Mouse (Mus musculus) lung, postnatal 0 days (tissue): ENCODE data around the gene Rpp30. TPM values are rescaled to one million over a fixed set of nuclear protein-coding genes. Genes with fewer than 3 reads are reported as not detected.

ENCODE experiments used
- ATAC-seq: fragments of 200-750 bp; cut with Nextera tagmentation; 2 replicates; pipeline ENCODE4 v1.8.0; 2017; ENCODE audit warnings: moderate library complexity
- DNase-seq: peaks from one replicate; pipeline ENCODE4 v3.0.0-alpha.2; 2016; ENCODE audit warnings: low spot score
- H3K27ac ChIP-seq: fragments of 300-500 bp; sonication (generic); 2 replicates; pipeline ENCODE4 v1.5.1; 2014; ENCODE audit warnings: antibody characterized with exemption, mild to moderate bottlenecking, low read length, mixed read lengths
- H3K27me3 ChIP-seq: fragments of 300-500 bp; sonication (generic); replicated peaks from 2 replicates; pipeline ENCODE4 v1.6.1; 2014; ENCODE audit warnings: low read length, mixed read lengths; ENCODE audit not compliant: insufficient read depth
- H3K36me3 ChIP-seq: fragments of 300-500 bp; sonication (generic); 2 replicates; pipeline ENCODE4 v1.6.1; 2014; ENCODE audit warnings: low read length, mixed read lengths; ENCODE audit not compliant: insufficient read depth
- H3K4me1 ChIP-seq: fragments of 300-500 bp; sonication (generic); 2 replicates; pipeline ENCODE4 v1.6.1; 2014; ENCODE audit warnings: antibody characterized with exemption, low read depth, low read length, mixed read lengths; ENCODE audit not compliant: insufficient read depth
- H3K4me2 ChIP-seq: fragments of 300-500 bp; sonication (generic); replicated peaks from 2 replicates; pipeline ENCODE4 v1.6.1; 2014; ENCODE audit warnings: low read depth, mild to moderate bottlenecking, low read length, moderate library complexity, mixed read lengths
- H3K4me3 ChIP-seq: fragments of 300-500 bp; sonication (generic); 2 replicates; pipeline ENCODE4 v1.5.1; 2014; ENCODE audit warnings: low read depth, low read length
- H3K9ac ChIP-seq: fragments of 300-500 bp; sonication (generic); replicated peaks from 2 replicates; pipeline ENCODE4 v1.6.1; 2014; ENCODE audit warnings: low read depth, mild to moderate bottlenecking
- H3K9me3 ChIP-seq: fragments of 300-500 bp; sonication (generic); 2 replicates; pipeline ENCODE4 v1.6.1; 2016; ENCODE audit warnings: low read length, mixed read lengths
- CTCF ChIP-seq: IDR thresholded peaks from 2 replicates; pipeline ENCODE4 v1.5.1; 2016; ENCODE audit warnings: antibody characterized with exemption, mild to moderate bottlenecking
- EP300 ChIP-seq: IDR thresholded peaks from 2 replicates; pipeline ENCODE4 v1.6.1; 2016; ENCODE audit warnings: antibody characterized with exemption, mild to moderate bottlenecking, control low read depth
- WGBS: fragments of 180-500 bp; shearing (Covaris S2); extraction: QIAGEN DNeasy Blood & Tissue Kit; methylation state at CpG from one replicate; pipeline ENCODE4 v1.1.7; 2014; 5-methylcytosine and 5-hydroxymethylcytosine counted together
- polyA plus RNA-seq: library from polyadenylated mRNA; unstranded; fragments of >200 nt; fragmentation: Nextera tagmentation; extraction: Ambion mirVana; gene quantifications from 2 replicates; pipeline ENCODE4 v1.2.1, GENCODE M21; 2015

The Rpp30 gene
- 34.7 and 36.9 TPM in 2 replicates for polyA plus RNA-seq

DNA sequence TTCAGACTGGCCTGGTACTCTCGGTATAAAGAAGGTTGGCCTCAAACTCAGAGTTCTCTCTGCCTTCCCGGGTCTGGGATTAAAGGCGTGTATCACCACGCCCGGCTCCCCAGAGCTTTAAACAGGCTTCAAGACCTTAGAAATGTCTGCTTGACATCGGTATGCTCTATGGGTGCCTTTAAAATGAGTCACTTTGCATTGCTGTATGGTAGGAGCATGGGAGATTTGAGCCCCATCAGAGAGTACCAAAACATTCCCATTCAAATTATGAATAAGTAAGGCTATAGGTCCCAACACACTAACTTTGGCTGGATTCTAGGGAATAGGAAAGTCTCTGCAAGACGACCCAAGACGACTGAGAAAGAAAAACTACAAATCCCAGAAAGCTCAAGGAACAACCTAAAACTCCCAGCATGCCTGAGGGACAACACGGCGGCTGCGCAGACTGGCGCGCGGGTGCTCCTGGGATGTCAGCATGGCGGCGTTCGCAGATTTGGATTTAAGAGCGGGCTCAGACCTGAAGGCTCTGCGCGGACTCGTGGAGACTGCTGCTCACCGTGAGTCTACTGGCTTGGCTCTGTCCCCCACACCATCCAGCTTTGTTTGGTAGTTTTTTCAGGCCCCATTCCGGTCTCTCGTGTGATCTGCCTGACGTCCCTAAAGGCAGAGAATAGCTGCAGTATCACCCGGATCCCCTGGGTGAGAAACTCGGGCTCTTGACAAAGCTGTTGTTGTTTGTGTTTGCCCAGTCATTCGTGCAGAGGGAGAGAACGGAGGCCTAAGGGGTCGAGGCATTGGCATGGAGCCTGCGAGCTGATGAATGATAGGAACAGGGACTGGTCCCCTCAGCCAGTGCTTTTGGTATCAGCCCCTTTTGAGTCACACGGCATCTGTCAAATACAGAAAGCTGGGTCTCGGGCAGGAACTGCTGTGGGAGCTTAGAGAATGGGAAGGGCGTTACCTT lies at the start of gene Rpp30:
Gene Rpp30 (plus strand): TSS at position 455 of the 964 bp plus-strand sequence.
- peak within 1 kb of the TSS; percentile 66 for H3K4me3 ChIP-seq
- H3K9ac ChIP-seq = peak within 1 kb of the TSS; percentile 62
- H3K27ac ChIP-seq = 0 out of 2 replicates have a peak within 1 kb of the TSS, but pooled peaks have one; percentile 62
- ATAC-seq (peak; percentile 97), DNase-seq (peak; percentile 96)
- no peaks in the 10 kb centered on the region for H3K27me3 ChIP-seq
- WGBS = 2% methylated on average over 34 of the region's 34 CpGs
- H3K9me3 ChIP-seq = no peaks in the 10 kb centered on the region
- H3K4me1 ChIP-seq = peaks cover 5% of the 10 kb centered on the region; the same call in 1 of the 2 replicates
- 0 out of 2 replicates have a peak, but pooled peaks cover 5% of the 10 kb centered on the region for H3K36me3 ChIP-seq
- TF ChIP-seq CTCF = no peak
- no peak for TF ChIP-seq EP300
- H3K4me2 ChIP-seq = peak within 1 kb of the TSS; percentile 93

DNA sequence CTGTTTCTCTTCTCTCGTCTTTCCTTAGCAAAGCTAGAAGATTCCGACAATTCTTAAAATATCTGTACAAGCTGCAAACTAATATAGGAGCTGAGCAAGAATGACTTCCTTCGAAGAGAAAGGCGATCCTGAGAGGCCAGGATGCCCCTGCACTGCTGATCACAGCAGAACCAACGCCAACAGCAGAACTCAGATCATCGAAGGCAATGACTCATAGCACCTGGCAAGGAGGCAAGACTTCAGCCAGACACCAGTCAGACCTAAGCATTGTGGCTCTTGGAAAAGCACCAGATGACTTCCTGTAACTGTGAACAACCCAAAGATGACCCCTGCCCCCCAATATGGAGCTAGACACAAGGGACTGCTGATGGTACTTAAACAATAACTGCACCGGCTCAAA lies 37.5 kb upstream of the Rpp30 start:
- Histone ChIP-seq H3K27me3 (no peaks in the 10 kb centered on the region), H3K36me3 (no peaks in the 10 kb centered on the region), H3K9me3 (no peaks in the 10 kb centered on the region), H3K9ac (no peak overlapping the region), H3K4me1 (no peaks in the 10 kb centered on the region), H3K4me3 (no peak overlapping the region), H3K4me2 (no peak overlapping the region), H3K27ac (no peak overlapping the region)
- TF ChIP-seq EP300 = no peak
- no peak for TF ChIP-seq CTCF
- ATAC-seq (no peak), DNase-seq (no peak)
- 74% methylated on average over 7 of the region's 7 CpGs for WGBS

DNA sequence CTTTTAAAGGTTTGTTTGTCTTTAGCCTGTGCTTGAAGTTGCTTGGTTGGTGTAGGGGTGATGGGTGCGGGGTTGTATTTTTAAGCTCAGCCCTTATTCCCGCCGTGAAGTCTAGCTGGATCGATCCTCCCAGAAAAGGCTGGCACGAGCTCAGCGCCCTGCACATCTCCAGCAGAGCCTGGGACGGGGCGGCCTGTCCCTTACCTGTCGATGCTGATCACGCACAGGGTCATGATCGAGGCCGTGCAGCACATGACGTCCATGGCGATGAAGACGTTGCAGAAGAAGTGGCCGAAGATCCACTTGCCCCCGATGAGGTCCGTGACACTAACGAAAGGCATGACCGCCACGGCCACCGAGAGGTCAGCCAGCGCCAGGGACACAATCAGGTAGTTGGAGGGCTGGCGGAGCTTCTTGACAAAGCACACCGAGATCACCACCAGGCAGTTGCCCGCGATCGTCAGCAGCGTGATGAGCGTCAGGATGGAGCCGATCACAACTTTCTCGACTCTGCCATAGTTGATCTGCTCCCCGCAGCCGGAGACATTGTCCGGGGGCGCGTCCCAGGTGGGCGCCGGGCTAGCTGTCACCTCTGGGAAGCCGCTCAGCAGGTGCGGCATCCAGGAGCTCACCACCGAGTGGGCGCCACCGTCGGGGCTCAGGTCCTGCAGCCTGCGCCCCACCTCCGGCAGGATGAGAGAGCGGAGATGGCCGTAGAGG lies 26.9 kb upstream of the Rpp30 start:
- Histone ChIP-seq H3K27me3 (peaks cover 17% of the 10 kb centered on the region), H3K9ac (no peak overlapping the region)

DNA sequence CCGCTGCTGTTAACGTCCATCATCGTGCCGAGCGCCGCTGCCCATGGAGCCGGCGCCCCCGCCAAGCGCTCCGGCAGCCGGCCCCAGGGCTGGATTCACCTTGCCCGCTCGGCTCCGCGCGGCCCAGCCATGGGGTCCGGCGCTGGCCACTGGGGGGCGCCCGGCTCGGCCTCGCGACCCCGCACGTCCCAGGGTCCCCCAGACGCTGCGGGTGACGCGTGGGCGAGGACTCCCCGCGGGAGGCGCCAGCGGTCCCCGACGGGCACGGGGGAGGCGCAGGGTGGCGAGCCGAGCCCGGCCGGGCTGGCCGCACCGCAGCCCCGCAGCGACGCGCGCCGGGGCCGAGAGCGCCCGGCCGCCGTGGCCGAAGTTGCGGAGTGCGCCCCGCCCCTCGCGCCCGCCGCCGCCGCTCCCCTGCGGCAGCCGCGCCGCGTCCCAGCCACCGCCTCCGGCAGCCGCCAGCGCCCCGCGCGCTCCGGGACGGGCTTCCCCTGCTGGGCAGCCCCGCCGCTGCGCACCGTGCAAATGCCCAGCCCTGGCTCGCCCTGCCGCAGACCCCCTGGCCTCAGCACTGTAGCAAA lies 26.2 kb upstream of the Rpp30 start, which contains the start of gene Htr7:
Gene Htr7 (minus strand): TSS at position 277 of the 581 bp plus-strand sequence.
- Histone ChIP-seq H3K4me1 (no peaks in the 10 kb centered on the region), H3K9ac (no peak within 1 kb of the TSS), H3K36me3 (no peaks in the 10 kb centered on the region), H3K4me2 (peak within 1 kb of the TSS; percentile 89), H3K27me3 (peaks cover 17% of the 10 kb centered on the region), H3K27ac (no peak within 1 kb of the TSS), H3K4me3 (peak within 1 kb of the TSS; percentile 44), H3K9me3 (no peaks in the 10 kb centered on the region)
- WGBS = 0% methylated on average over 39 of the region's 86 CpGs
- TF ChIP-seq EP300 = no peak
- TF ChIP-seq CTCF = peak; percentile 26; the same call in 1 of the 2 replicates
- DNase-seq (no peak), ATAC-seq (peak; percentile 61)

More for the DNA sequence above, 26.9 kb upstream of the Rpp30 start:
- Histone ChIP-seq H3K4me2 (peak overlapping the region; percentile 89), H3K27ac (no peak overlapping the region), H3K4me3 (peak overlapping the region; percentile 44), H3K9me3 (no peaks in the 10 kb centered on the region), H3K36me3 (no peaks in the 10 kb centered on the region), H3K4me1 (no peaks in the 10 kb centered on the region)
- TF ChIP-seq EP300 (no peak), CTCF (no peak)
- DNase-seq (no peak), ATAC-seq (no peak)
- 8% methylated on average over 47 of the region's 49 CpGs for WGBS

DNA sequence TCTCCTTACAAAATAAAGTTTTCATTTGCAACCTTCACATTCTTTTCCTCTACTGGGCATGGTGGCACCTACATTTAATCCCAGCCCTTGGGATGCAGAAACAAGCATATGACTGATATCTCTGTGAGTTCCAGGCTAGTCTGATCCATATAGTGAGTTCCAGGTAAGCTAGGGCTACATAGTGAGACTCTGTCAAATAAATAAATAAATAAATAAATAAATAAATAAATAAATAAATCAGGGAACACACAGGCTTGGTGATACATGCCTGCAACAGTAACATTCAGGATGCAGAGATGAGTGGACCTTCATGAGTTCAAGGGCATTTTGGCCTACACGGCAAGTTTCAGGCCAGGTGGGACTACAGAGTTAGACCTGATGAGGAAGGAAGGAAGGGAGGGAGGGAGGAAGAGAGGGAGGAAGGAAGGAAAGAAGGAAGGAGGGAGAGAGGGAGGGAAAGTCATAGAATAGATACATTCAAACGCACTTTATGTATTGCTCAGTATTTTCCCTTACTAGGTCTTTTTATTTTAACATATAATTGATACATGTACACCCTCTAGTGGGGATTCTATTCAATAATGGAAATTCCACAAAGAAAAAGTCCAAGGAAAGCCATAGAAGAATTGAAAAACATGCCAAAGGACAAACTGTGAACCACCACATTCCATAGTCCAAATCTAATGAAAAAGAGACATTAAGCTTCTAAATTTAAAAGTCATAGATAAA lies 20.6 kb upstream of the Rpp30 start:
- DNase-seq (peak; percentile 19), ATAC-seq (no peak)
- TF ChIP-seq EP300 (no peak), CTCF (0 out of 2 replicates have a peak, but pooled peaks have one; percentile 7)
- H3K4me2 ChIP-seq = no peak overlapping the region
- H3K27ac ChIP-seq = no peak overlapping the region
- WGBS = 61% methylated on average over 2 of the region's 2 CpGs
- no peaks in the 10 kb centered on the region for H3K9me3 ChIP-seq
- no peak overlapping the region for H3K4me3 ChIP-seq
- H3K36me3 ChIP-seq = no peaks in the 10 kb centered on the region
- H3K4me1 ChIP-seq = no peaks in the 10 kb centered on the region
- no peaks in the 10 kb centered on the region for H3K27me3 ChIP-seq
- H3K9ac ChIP-seq = no peak overlapping the region
